Mouse (Mus musculus) hindbrain, embryonic 15.5 days (tissue): ENCODE results near the gene Odc1. TPM values are rescaled to one million over a fixed set of nuclear protein-coding genes. Genes with fewer than 3 reads are reported as not detected.

ENCODE experiments used
- ATAC-seq: fragments of 200-750 bp; cut with Nextera tagmentation; 2 replicates; pipeline ENCODE4 v1.8.0; 2017; ENCODE audit warnings: low read depth, moderate number of reproducible peaks, moderate TSS enrichment; ENCODE audit not compliant: low FRiP score
- H3K27ac ChIP-seq: fragments of 300-500 bp; sonication (generic); replicated peaks from 2 replicates; pipeline ENCODE4 v1.5.1; 2015; ENCODE audit warnings: mild to moderate bottlenecking, inconsistent platforms
- H3K27me3 ChIP-seq: fragments of 300-500 bp; sonication (generic); 2 replicates; pipeline ENCODE4 v1.6.1; 2015; ENCODE audit warnings: control low read depth, inconsistent platforms
- H3K36me3 ChIP-seq: fragments of 300-500 bp; sonication (generic); 2 replicates; pipeline ENCODE4 v1.6.1; 2015; ENCODE audit warnings: control low read depth, inconsistent platforms
- H3K4me1 ChIP-seq: fragments of 300-500 bp; sonication (generic); replicated peaks from 2 replicates; pipeline ENCODE4 v1.6.1; 2015; ENCODE audit warnings: control low read depth, inconsistent platforms
- H3K4me2 ChIP-seq: fragments of 300-500 bp; sonication (generic); 2 replicates; pipeline ENCODE4 v1.6.1; 2015; ENCODE audit warnings: moderate library complexity, mild to moderate bottlenecking, inconsistent platforms
- H3K4me3 ChIP-seq: fragments of 300-500 bp; sonication (generic); 2 replicates; pipeline ENCODE4 v1.5.1; 2015; ENCODE audit warnings: mild to moderate bottlenecking, inconsistent platforms
- H3K9ac ChIP-seq: fragments of 300-500 bp; sonication (generic); 2 replicates; pipeline ENCODE4 v1.6.1; 2015; ENCODE audit warnings: inconsistent platforms
- H3K9me3 ChIP-seq: fragments of 300-500 bp; sonication (generic); 2 replicates; pipeline ENCODE4 v1.6.1; 2016; ENCODE audit warnings: control low read depth, inconsistent platforms
- WGBS: fragments of 180-500 bp; shearing (Covaris S2); methylation state at CpG from one replicate; pipeline ENCODE4 v1.1.7; 2015; 5-methylcytosine and 5-hydroxymethylcytosine counted together
- polyA plus RNA-seq: library from polyadenylated mRNA; unstranded; fragments of >200 nt; fragmentation: Nextera tagmentation; extraction: Ambion mirVana; gene quantifications from 2 replicates; pipeline ENCODE4 v1.2.1, GENCODE M21; 2015

Odc1 gene
- polyA plus RNA-seq, 1 experiment from 2014 or later = 134 TPM

- no peaks in the 10 kb centered on the region for H3K27me3 ChIP-seq
- H3K4me1 ChIP-seq = no peaks in the 10 kb centered on the region
- H3K36me3 ChIP-seq = no peaks in the 10 kb centered on the region
- H3K4me2 ChIP-seq = no peak overlapping the region
- H3K9me3 ChIP-seq = no peaks in the 10 kb centered on the region
- WGBS = 75% methylated on average over 4 of the region's 4 CpGs
- no peak overlapping the region for H3K9ac ChIP-seq
- no peak overlapping the region for H3K27ac ChIP-seq
- no peak for ATAC-seq
- H3K4me3 ChIP-seq = no peak overlapping the region
Measured at GRCm38 (mm10) chr12:17594701-17595100, 50.1 kb downstream of the Odc1 start.

- H3K9me3 ChIP-seq = no peaks in the 10 kb centered on the region
- no peak overlapping the region for H3K4me3 ChIP-seq
- H3K9ac ChIP-seq = no peak overlapping the region
- H3K4me1 ChIP-seq = no peaks in the 10 kb centered on the region
- no peak for ATAC-seq
- no peak overlapping the region for H3K4me2 ChIP-seq
- WGBS = 100% methylated on average over 1 of the region's 1 CpGs
- H3K27me3 ChIP-seq = no peaks in the 10 kb centered on the region
- no peak overlapping the region for H3K27ac ChIP-seq
- H3K36me3 ChIP-seq = no peaks in the 10 kb centered on the region
Measured at GRCm38 (mm10) chr12:17595166-17595565, 50.6 kb downstream of the Odc1 start.

Other genes with a start within 250 kb of the Odc1 start
- gene Atp6v1c2, start 215.4 kb upstream of the Odc1 start, polyA plus RNA-seq = 0.48 and 0.90 TPM in 2 replicates
- gene Nol10, start 196.3 kb upstream of the Odc1 start, polyA plus RNA-seq = 19.6 and 21.0 TPM in 2 replicates
- gene Hpcal1, start 146.1 kb downstream of the Odc1 start, polyA plus RNA-seq = 128 and 129 TPM in 2 replicates